Mouse (Mus musculus): ENCODE measurements around the gene Atad5.
A peak's percentile ranks its signal among the peaks of the same experiment; 100 is the strongest.
"Not testable (repeated sequence)": the region's sequence is repeated elsewhere in the genome, so short reads cannot be mapped to it uniquely, and the experiment has no call there.

Atad5 gene

GRCm38 (mm10) chr11:80081786-80082319 is 7.3 kb upstream of the Atad5 start:
- DNase-seq, result no peak

- DNase-seq, result peak; percentile 63 to 70
These were observed 3.7 kb upstream of the Atad5 start for GRCm38 (mm10) chr11:80085356-80086055.

- peak; percentile 94 to 95 for DNase-seq
These were observed 2.4 kb upstream of the Atad5 start for GRCm38 (mm10) chr11:80086844-80087243.

- DNase-seq, result no peak
These were observed 616 bp downstream of the Atad5 start for GRCm38 (mm10) chr11:80089817-80090214.

GRCm38 (mm10) chr11:80090555-80091164 is 1.5 kb downstream of the Atad5 start:
- DNase-seq, result no peak

GRCm38 (mm10) chr11:80098444-80099056 is 9.3 kb downstream of the Atad5 start:
- DNase-seq, result no peak

GRCm38 (mm10) chr11:80101298-80101697 is 12.1 kb downstream of the Atad5 start:
- DNase-seq, result no peak

GRCm38 (mm10) chr11:80104407-80104806 is 15.2 kb downstream of the Atad5 start:
- no peak for DNase-seq

GRCm38 (mm10) chr11:80116411-80116810 is 27.2 kb downstream of the Atad5 start:
- DNase-seq, result no peak

GRCm38 (mm10) chr11:80132050-80132449 is 42.9 kb downstream of the Atad5 start:
- no peak for DNase-seq

- DNase-seq, result no peak
These were observed 45.5 kb downstream of the Atad5 start for GRCm38 (mm10) chr11:80134744-80135143.

- DNase-seq, result no peak
These were observed 46.9 kb downstream of the Atad5 start for GRCm38 (mm10) chr11:80135954-80136683.

- DNase-seq, result no peak
These were observed 47.6 kb downstream of the Atad5 start for GRCm38 (mm10) chr11:80136786-80137185.

- DNase-seq, result no peak
These were observed 48.6 kb downstream of the Atad5 start for GRCm38 (mm10) chr11:80137773-80138172.

- peak; percentile 78 to 79 for DNase-seq
These were observed 52.8 kb downstream of the Atad5 start, which contains the start of gene Tefm for GRCm38 (mm10) chr11:80141825-80142521. Tefm (minus strand) TSS chr11:80142175.

GRCm38 (mm10) chr11:80142872-80143271 is 53.7 kb downstream of the Atad5 start:
- DNase-seq, result no peak

GRCm38 (mm10) chr11:80145787-80146275 is 56.6 kb downstream of the Atad5 start:
- peak; percentile 68 to 75 for DNase-seq

GRCm38 (mm10) chr11:80147748-80148147 is 58.5 kb downstream of the Atad5 start:
- DNase-seq, result no peak

- DNase-seq, result no peak
These were observed 59.1 kb downstream of the Atad5 start for GRCm38 (mm10) chr11:80148313-80148712.

- DNase-seq, result not testable (repeated sequence)
These were observed 59.8 kb downstream of the Atad5 start for GRCm38 (mm10) chr11:80148974-80149373.

GRCm38 (mm10) chr11:80149412-80150023 is 60.3 kb downstream of the Atad5 start:
- no peak for DNase-seq

- DNase-seq, result no peak
These were observed 61.4 kb downstream of the Atad5 start for GRCm38 (mm10) chr11:80150566-80150965.
